Mouse (Mus musculus) cerebellum, adult 2 months (tissue): ENCODE data around the gene Kcnc3. TPM values are rescaled to one million over a fixed set of nuclear protein-coding genes. Genes with fewer than 3 reads are reported as not detected.

Experiments
- DNase-seq, 2 experiments: peaks; one replicate each; pipeline ENCODE4 v3.0.0; 2021
- H3K27ac ChIP-seq: fragments of 200-500 bp; 2 replicates; pipeline ENCODE4 v1.5.1; 2012; ENCODE audit warnings: low read length, control low read depth, inconsistent platforms; ENCODE audit not compliant: insufficient read depth
- H3K27me3 ChIP-seq: fragments of 200-500 bp; 2 replicates; pipeline ENCODE4 v1.6.1; 2012; ENCODE audit warnings: inconsistent platforms, mild to moderate bottlenecking, low read length, moderate library complexity; ENCODE audit not compliant: control insufficient read depth, insufficient read depth
- H3K4me1 ChIP-seq: fragments of 200-500 bp; 2 replicates; pipeline ENCODE4 v1.6.1; 2011; ENCODE audit warnings: low read length; ENCODE audit not compliant: control insufficient read depth, insufficient read depth
- H3K4me3 ChIP-seq: fragments of 200-500 bp; replicated peaks from 2 replicates; pipeline ENCODE3; 2011; ENCODE audit warnings: mild to moderate bottlenecking, low read depth, low read length, control low read depth; ENCODE audit not compliant: insufficient read depth
- CTCF ChIP-seq: fragments of 200-500 bp; IDR thresholded peaks from 2 replicates; pipeline ENCODE4 v1.5.1; 2011; ENCODE audit warnings: low read depth, mild to moderate bottlenecking, control low read depth, low read length, moderate library complexity, borderline replicate concordance; ENCODE audit not compliant: insufficient read depth
- POLR2A ChIP-seq: fragments of 200-500 bp; IDR thresholded peaks from 2 replicates; pipeline ENCODE4 v1.6.1; 2011; ENCODE audit warnings: low read length, control low read depth, borderline replicate concordance; ENCODE audit not compliant: insufficient read depth
- WGBS: fragments of 180-500 bp; shearing (Covaris S2); methylation state at CpG from one replicate; pipeline ENCODE4 v1.1.7; 2018; 5-methylcytosine and 5-hydroxymethylcytosine counted together
- polyA plus RNA-seq: library from polyadenylated mRNA; depleted of rRNA; stranded (reverse); fragments of >200 nt; gene quantifications from 2 replicates; pipeline ENCODE4 v1.2.3, GENCODE M21; 2012

Gene Kcnc3
- polyA plus RNA-seq, 1 experiment, result 368 TPM

DNA sequence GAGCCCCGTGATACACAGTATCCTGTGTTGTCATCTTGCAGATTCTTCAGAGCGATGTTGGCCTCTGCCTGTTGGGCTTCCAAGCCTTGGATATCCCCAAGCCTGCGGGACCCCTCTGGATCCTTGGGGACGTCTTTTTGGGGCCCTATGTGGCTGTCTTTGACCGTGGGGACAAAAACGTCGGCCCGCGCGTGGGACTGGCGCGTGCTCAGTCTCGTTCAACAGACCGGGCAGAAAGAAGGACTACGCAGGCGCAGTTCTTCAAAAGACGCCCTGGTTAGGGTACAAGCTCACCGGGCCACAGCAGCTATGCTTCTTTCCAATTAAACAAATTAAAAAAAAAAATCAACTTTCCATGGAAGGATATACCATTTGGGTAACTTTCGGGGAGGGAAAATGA, 3.9 kb upstream of the Kcnc3 start:
- H3K4me1 ChIP-seq, result peaks cover 4% of the 10 kb centered on the region; the same call in 1 of the 2 replicates
- TF ChIP-seq CTCF (no peak), POLR2A (peak; percentile 52; the same call in 1 of the 2 replicates)
- H3K27ac ChIP-seq, result peak overlapping the region; percentile 93
- peak; percentile 85 to 87 for DNase-seq
- H3K4me3 ChIP-seq, result peak overlapping the region; percentile 78
- H3K27me3 ChIP-seq, result no peaks in the 10 kb centered on the region
- WGBS, result 7% methylated on average over 19 of the region's 19 CpGs

DNA sequence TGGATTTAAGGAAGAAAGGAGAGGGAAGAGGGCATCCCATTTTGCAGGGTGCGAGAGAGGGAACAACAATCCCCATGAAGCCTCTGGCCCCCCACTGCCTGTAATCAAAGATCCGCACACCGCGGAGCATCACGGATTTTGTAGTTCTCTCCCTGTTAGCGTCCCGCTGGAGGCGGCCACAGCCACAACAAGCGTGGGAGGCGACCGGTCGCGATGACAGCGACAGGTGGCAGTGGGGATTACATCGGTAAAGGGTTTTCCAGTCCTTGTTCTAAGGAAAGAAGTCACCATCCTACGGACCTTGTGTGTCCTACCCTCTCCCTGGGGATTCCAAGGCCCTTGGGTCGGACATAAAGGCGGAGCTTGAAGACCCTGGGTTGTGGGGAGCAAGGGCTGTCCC, 3.5 kb upstream of the Kcnc3 start:
- TF ChIP-seq CTCF (no peak), POLR2A (peak; percentile 38; the same call in 1 of the 2 replicates)
- under 1% methylated on average over 18 of the region's 18 CpGs for WGBS
- Histone ChIP-seq H3K4me1 (peaks cover 4% of the 10 kb centered on the region; the same call in 1 of the 2 replicates), H3K27ac (peak overlapping the region; percentile 93; the same call in 1 of the 2 replicates), H3K4me3 (peak overlapping the region; percentile 78), H3K27me3 (no peaks in the 10 kb centered on the region)
- DNase-seq, result peak; percentile 90 to 93

- H3K27me3 ChIP-seq, result no peaks in the 10 kb centered on the region
- peak; percentile 17 to 32 for DNase-seq
- peak overlapping the region; percentile 78 for H3K4me3 ChIP-seq
- peaks cover 4% of the 10 kb centered on the region; the same call in 1 of the 2 replicates for H3K4me1 ChIP-seq
- no peak overlapping the region for H3K27ac ChIP-seq
- TF ChIP-seq POLR2A (no peak), CTCF (no peak)
- WGBS, result 25% methylated on average over 6 of the region's 6 CpGs
Observed at GRCm38 (mm10) chr7:44587676-44588075, 2.8 kb upstream of the Kcnc3 start.

GRCm38 (mm10) chr7:44588338-44588737, 2.1 kb upstream of the Kcnc3 start:
- H3K27ac ChIP-seq, result peak overlapping the region; percentile 88
- peak overlapping the region; percentile 78 for H3K4me3 ChIP-seq
- no peaks in the 10 kb centered on the region for H3K27me3 ChIP-seq
- peak; percentile 65 for DNase-seq
- TF ChIP-seq POLR2A, result no peak
- TF ChIP-seq CTCF, result no peak
- WGBS, result 2% methylated on average over 12 of the region's 12 CpGs
- peaks cover 4% of the 10 kb centered on the region; the same call in 1 of the 2 replicates for H3K4me1 ChIP-seq

DNA sequence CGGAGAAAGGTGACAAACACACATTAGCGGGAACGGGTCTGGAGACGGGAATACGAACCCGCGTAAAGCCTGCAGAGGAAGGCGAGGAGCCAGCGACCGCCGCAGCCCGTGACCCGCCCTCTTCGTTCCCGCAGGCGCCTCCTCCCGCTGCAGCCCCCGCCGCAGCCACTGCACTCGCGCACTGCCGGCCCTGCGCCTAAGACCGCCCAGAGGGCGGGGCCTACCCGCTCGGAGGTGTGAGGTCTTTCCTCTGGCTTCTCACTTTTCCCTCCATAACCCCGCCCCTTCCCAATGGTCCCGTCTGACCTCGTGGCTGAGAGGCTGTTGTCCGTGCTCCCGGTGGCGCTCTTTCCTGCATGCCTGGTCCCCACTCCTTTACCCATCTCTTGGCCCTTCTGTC, 1.3 kb upstream of the Kcnc3 start:
- under 1% methylated on average over 33 of the region's 33 CpGs for WGBS
- TF ChIP-seq POLR2A (peak; percentile 71; the same call in 1 of the 2 replicates), CTCF (peak; percentile 32; the same call in 1 of the 2 replicates)
- H3K4me1 ChIP-seq, result peaks cover 4% of the 10 kb centered on the region; the same call in 1 of the 2 replicates

GRCm38 (mm10) chr7:44589946-44590345, 518 bp upstream of the Kcnc3 start:
- peaks cover 7% of the 10 kb centered on the region for H3K4me1 ChIP-seq
- no peaks in the 10 kb centered on the region for H3K27me3 ChIP-seq
- 8% methylated on average over 13 of the region's 13 CpGs for WGBS
- H3K27ac ChIP-seq, result no peak overlapping the region
- peak overlapping the region; percentile 97 for H3K4me3 ChIP-seq
- DNase-seq, result peak; percentile 53 to 57
- TF ChIP-seq POLR2A, result no peak
- TF ChIP-seq CTCF, result no peak

More for the DNA sequence above, 1.3 kb upstream of the Kcnc3 start:
- H3K27me3 ChIP-seq, result no peaks in the 10 kb centered on the region
- peak overlapping the region; percentile 97 for H3K4me3 ChIP-seq
- H3K27ac ChIP-seq, result peak overlapping the region; percentile 88
- peak; percentile 95 to 98 for DNase-seq

DNA sequence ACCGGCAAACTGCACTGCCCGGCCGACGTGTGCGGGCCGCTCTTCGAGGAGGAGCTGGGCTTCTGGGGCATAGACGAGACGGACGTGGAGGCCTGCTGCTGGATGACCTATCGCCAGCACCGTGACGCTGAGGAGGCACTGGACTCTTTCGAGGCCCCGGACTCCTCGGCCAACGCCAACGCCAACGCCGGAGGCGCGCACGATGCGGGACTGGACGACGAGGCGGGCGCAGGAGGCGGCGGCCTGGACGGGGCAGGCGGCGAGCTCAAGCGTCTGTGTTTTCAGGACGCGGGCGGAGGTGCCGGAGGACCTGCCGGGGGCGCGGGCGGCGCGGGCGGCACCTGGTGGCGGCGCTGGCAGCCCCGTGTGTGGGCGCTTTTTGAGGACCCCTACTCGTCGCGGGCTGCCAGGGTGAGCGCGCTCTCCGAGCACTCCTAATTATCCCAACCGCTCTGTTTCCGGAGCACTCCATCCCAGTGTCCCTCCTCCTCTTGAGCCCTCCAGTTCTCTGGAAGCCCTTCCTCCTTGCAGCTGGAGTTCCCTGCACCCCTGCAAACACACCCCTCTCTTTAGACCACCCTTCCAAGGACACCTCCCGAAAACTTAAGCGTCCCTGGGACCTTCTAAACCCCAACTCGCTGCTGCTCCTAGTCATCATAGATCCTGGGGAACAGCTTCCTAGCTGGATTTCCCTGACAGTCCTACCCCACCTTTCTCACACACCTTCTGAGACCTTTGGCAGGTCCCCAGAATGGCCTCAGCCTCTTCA, 1.1 kb downstream of the Kcnc3 start:
- TF ChIP-seq POLR2A (no peak), CTCF (no peak)
- peak overlapping the region; percentile 57 for H3K27ac ChIP-seq
- H3K4me1 ChIP-seq, result peaks cover 19% of the 10 kb centered on the region
- peak overlapping the region; percentile 86 for H3K4me3 ChIP-seq
- H3K27me3 ChIP-seq, result no peaks in the 10 kb centered on the region
- peak; percentile 67 to 74 for DNase-seq
- under 1% methylated on average over 56 of the region's 60 CpGs for WGBS

GRCm38 (mm10) chr7:44593051-44593450, 2.6 kb downstream of the Kcnc3 start:
- peaks cover 32% of the 10 kb centered on the region for H3K4me1 ChIP-seq
- WGBS, result 2% methylated on average over 15 of the region's 15 CpGs

More at GRCm38 (mm10) chr7:44593051-44593450, 2.6 kb downstream of the Kcnc3 start:
- TF ChIP-seq CTCF, result no peak
- TF ChIP-seq POLR2A, result no peak
- peak overlapping the region; percentile 86 for H3K4me3 ChIP-seq
- no peaks in the 10 kb centered on the region for H3K27me3 ChIP-seq
- DNase-seq, result peak; percentile 48 to 49
- H3K27ac ChIP-seq, result peak overlapping the region; percentile 87
